Mouse (Mus musculus) megakaryocyte, embryonic 14.5 days (primary cell): ENCODE measurements at regions not wholly inside any gene's neighbourhood (a gene's known extent, or its start where the extent isn't known, plus 50 kb on each side); places are given as distances from the start of the nearest gene placed in this dataset.

Experiments used
- FLI1 ChIP-seq: IDR thresholded peaks from 2 replicates; pipeline ENCODE4 v1.6.1; 2012; ENCODE audit warnings: low read length, inconsistent platforms, mixed read lengths
- GATA1 ChIP-seq: IDR thresholded peaks from 3 replicates; pipeline ENCODE4 v1.6.1; 2012; ENCODE audit warnings: mixed read lengths, low read length, inconsistent platforms, borderline replicate concordance

- TF ChIP-seq FLI1: no peak
- no peak for TF ChIP-seq GATA1
Measured at GRCm38 (mm10) chr9:61673575-61674203, 240.7 kb downstream of the Rplp1 start.
